Mouse (Mus musculus): ENCODE measurements around the gene Ankrd34b.

- no peak for TF ChIP-seq POLR2A (IDR thresholded peaks at IDR 0.05; ENCODE audit: borderline replicate concordance, control insufficient read depth, low read depth, low read length)
- TF ChIP-seq CTCF (IDR thresholded peaks at IDR 0.05; ENCODE audit: control insufficient read depth, insufficient read depth, low read length): no peak
These were observed 39.0 kb downstream of the Ankrd34b start for GRCm38 (mm10) chr13:92464698-92465097.
